Mouse (Mus musculus) midbrain, postnatal 0 days (tissue): ENCODE measurements at regions not wholly inside any gene's neighbourhood (a gene's known extent, or its start where the extent isn't known, plus 50 kb on each side); places are given as distances from the start of the nearest gene placed in this dataset.
"Not testable (repeated sequence)": the region's sequence is repeated elsewhere in the genome, so short reads cannot be mapped to it uniquely, and the experiment has no call there.

Experiments
- ATAC-seq: fragments of 200-750 bp; cut with Nextera tagmentation; 2 replicates; pipeline ENCODE4 v1.8.0; 2017; ENCODE audit warnings: moderate number of reproducible peaks, mild to moderate bottlenecking, moderate TSS enrichment, moderate library complexity; ENCODE audit not compliant: low FRiP score
- DNase-seq: peaks from one replicate; pipeline ENCODE4 v3.0.0-alpha.2; 2015; ENCODE audit warnings: low spot score
- H3K27ac ChIP-seq: fragments of 300-500 bp; sonication (generic); 2 replicates; pipeline ENCODE4 v1.5.1; 2014; ENCODE audit warnings: low read depth, mild to moderate bottlenecking, low read length, mixed read lengths
- H3K27me3 ChIP-seq: fragments of 300-500 bp; sonication (generic); 2 replicates; pipeline ENCODE4 v1.6.1; 2014; ENCODE audit warnings: low read length, control low read depth, mixed read lengths; ENCODE audit not compliant: insufficient read depth
- H3K36me3 ChIP-seq: fragments of 300-500 bp; sonication (generic); 2 replicates; pipeline ENCODE4 v1.6.1; 2014; ENCODE audit warnings: low read length, control low read depth, mixed read lengths; ENCODE audit not compliant: insufficient read depth
- H3K4me1 ChIP-seq: fragments of 300-500 bp; sonication (generic); 2 replicates; pipeline ENCODE4 v1.6.1; 2014; ENCODE audit warnings: mild to moderate bottlenecking, control low read depth, antibody characterized with exemption, low read length, mixed read lengths; ENCODE audit not compliant: insufficient read depth
- H3K4me2 ChIP-seq: fragments of 300-500 bp; sonication (generic); 2 replicates; pipeline ENCODE4 v1.6.1; 2014; ENCODE audit warnings: low read depth, mild to moderate bottlenecking, low read length, mixed read lengths; ENCODE audit not compliant: poor library complexity, severe bottlenecking
- H3K4me3 ChIP-seq: fragments of 300-500 bp; sonication (generic); 2 replicates; pipeline ENCODE4 v1.5.1; 2014; ENCODE audit warnings: low read depth, mild to moderate bottlenecking, low read length, moderate library complexity
- H3K9ac ChIP-seq: fragments of 300-500 bp; sonication (generic); replicated peaks from 2 replicates; pipeline ENCODE4 v1.6.1; 2014; ENCODE audit warnings: mild to moderate bottlenecking, low read length, moderate library complexity, mixed read lengths; ENCODE audit not compliant: poor library complexity, severe bottlenecking
- H3K9me3 ChIP-seq: fragments of 300-500 bp; sonication (generic); 2 replicates; pipeline ENCODE4 v1.6.1; 2016; ENCODE audit warnings: low read length, control low read depth
- CTCF ChIP-seq: IDR thresholded peaks from 2 replicates; pipeline ENCODE4 v1.5.1; 2016; ENCODE audit warnings: antibody characterized with exemption, mild to moderate bottlenecking
- WGBS: fragments of 180-500 bp; shearing (Covaris S2); extraction: QIAGEN DNeasy Blood & Tissue Kit; methylation state at CpG from one replicate; pipeline ENCODE4 v1.1.7; 2014; 5-methylcytosine and 5-hydroxymethylcytosine counted together

GRCm38 (mm10) chr15:91969378-91969777 lies 81.6 kb upstream of the Cntn1 start:
- Histone ChIP-seq H3K4me3 (no peak overlapping the region), H3K27me3 (no peaks in the 10 kb centered on the region), H3K9ac (no peak overlapping the region), H3K36me3 (no peaks in the 10 kb centered on the region), H3K4me2 (no peak overlapping the region), H3K9me3 (no peaks in the 10 kb centered on the region), H3K27ac (no peak overlapping the region), H3K4me1 (no peaks in the 10 kb centered on the region)
- TF ChIP-seq CTCF = peak; percentile 82
- 27% methylated on average over 10 of the region's 10 CpGs for WGBS
- DNase-seq = peak; percentile 75
- ATAC-seq = no peak

- ATAC-seq = no peak
- no peak overlapping the region for H3K4me2 ChIP-seq
Measured at GRCm38 (mm10) chr15:91971411-91971810, 79.6 kb upstream of the Cntn1 start.

GRCm38 (mm10) chr15:91971846-91972245 lies 79.1 kb upstream of the Cntn1 start:
- no peak for TF ChIP-seq CTCF
- Histone ChIP-seq H3K36me3 (no peaks in the 10 kb centered on the region), H3K9me3 (no peaks in the 10 kb centered on the region), H3K27me3 (no peaks in the 10 kb centered on the region), H3K4me2 (0 out of 2 replicates have a peak overlapping the region, but pooled peaks have one; percentile 20), H3K4me3 (no peak overlapping the region), H3K4me1 (no peaks in the 10 kb centered on the region), H3K9ac (no peak overlapping the region), H3K27ac (no peak overlapping the region)
- DNase-seq (peak; percentile 41), ATAC-seq (no peak)
- 27% methylated on average over 5 of the region's 5 CpGs for WGBS

More at GRCm38 (mm10) chr15:91971411-91971810, 79.6 kb upstream of the Cntn1 start:
- Histone ChIP-seq H3K9me3 (no peaks in the 10 kb centered on the region), H3K9ac (no peak overlapping the region), H3K4me1 (no peaks in the 10 kb centered on the region), H3K27me3 (no peaks in the 10 kb centered on the region), H3K4me3 (no peak overlapping the region), H3K36me3 (no peaks in the 10 kb centered on the region), H3K27ac (no peak overlapping the region)
- TF ChIP-seq CTCF = no peak
- WGBS = 56% methylated on average over 3 of the region's 3 CpGs
- no peak for DNase-seq

- no peaks in the 10 kb centered on the region for H3K27me3 ChIP-seq
- 70% methylated on average over 2 of the region's 2 CpGs for WGBS
- H3K9ac ChIP-seq = no peak overlapping the region
- ATAC-seq (no peak), DNase-seq (peak; percentile 46)
- H3K4me1 ChIP-seq = no peaks in the 10 kb centered on the region
- no peak overlapping the region for H3K4me3 ChIP-seq
- H3K36me3 ChIP-seq = no peaks in the 10 kb centered on the region
- no peak for TF ChIP-seq CTCF
- no peaks in the 10 kb centered on the region for H3K9me3 ChIP-seq
- H3K27ac ChIP-seq = no peak overlapping the region
- no peak overlapping the region for H3K4me2 ChIP-seq
Measured at GRCm38 (mm10) chr15:91975606-91976005, 75.4 kb upstream of the Cntn1 start.

GRCm38 (mm10) chr15:91983186-91983585 lies 67.8 kb upstream of the Cntn1 start:
- WGBS = 97% methylated on average over 15 of the region's 15 CpGs
- not testable (repeated sequence) for DNase-seq, ATAC-seq, H3K4me3 ChIP-seq, H3K9me3 ChIP-seq, H3K36me3 ChIP-seq, H3K4me2 ChIP-seq, H3K27ac ChIP-seq, H3K27me3 ChIP-seq, H3K4me1 ChIP-seq, H3K9ac ChIP-seq

GRCm38 (mm10) chr15:92000086-92000485 lies 50.9 kb upstream of the Cntn1 start:
- 51% methylated on average over 6 of the region's 6 CpGs for WGBS
- Histone ChIP-seq H3K27me3 (no peaks in the 10 kb centered on the region), H3K9me3 (no peaks in the 10 kb centered on the region), H3K27ac (no peak overlapping the region), H3K4me1 (no peaks in the 10 kb centered on the region), H3K9ac (no peak overlapping the region), H3K36me3 (no peaks in the 10 kb centered on the region), H3K4me3 (no peak overlapping the region), H3K4me2 (no peak overlapping the region)
- ATAC-seq (no peak), DNase-seq (peak; percentile 69)
- no peak for TF ChIP-seq CTCF
